Mouse (Mus musculus) CH12.LX (cell line): ENCODE results near the gene Syt6. TPM values are rescaled to one million over a fixed set of nuclear protein-coding genes. Genes with fewer than 3 reads are reported as not detected.

Experiments
- DNase-seq: peaks from one replicate; pipeline ENCODE4 v3.0.0-alpha.2; 2013; ENCODE audit errors: extremely low read depth
- H3K27ac ChIP-seq: 2 replicates; pipeline ENCODE4 v1.5.1; 2012; ENCODE audit warnings: low read depth, mild to moderate bottlenecking, control low read depth, moderate library complexity; ENCODE audit not compliant: insufficient read depth
- H3K27me3 ChIP-seq: replicated peaks from 2 replicates; pipeline ENCODE3; 2012; ENCODE audit warnings: inconsistent platforms
- H3K36me3 ChIP-seq, 2 experiments: replicated peaks in 1 of 2; 2 replicates each; pipeline versions ENCODE3 to v1.6.1; 2012; ENCODE audit warnings: inconsistent platforms in 1 of 2, low read length in 1 of 2, mild to moderate bottlenecking in 1 of 2, mixed read lengths in 1 of 2, moderate library complexity in 1 of 2; ENCODE audit not compliant: control insufficient read depth in 1 of 2, insufficient read depth in 1 of 2
- H3K4me1 ChIP-seq, 2 experiments: 2 replicates each; pipeline ENCODE4 v1.6.1; 2012; ENCODE audit warnings: inconsistent platforms in 1 of 2, moderate library complexity in 1 of 2; ENCODE audit not compliant: insufficient read depth in 2 of 2, control insufficient read depth in 1 of 2
- H3K4me2 ChIP-seq: 2 replicates; pipeline ENCODE4 v1.6.1; 2012; ENCODE audit warnings: low read depth, mild to moderate bottlenecking, control low read depth; ENCODE audit not compliant: poor library complexity, insufficient read depth, severe bottlenecking
- H3K4me3 ChIP-seq, 3 experiments: fragments of 150-350 bp in 1 of 3; sonication (generic) in 1 of 3; replicated peaks in 1 of 3; 2 replicates each; pipeline versions ENCODE3 to v1.5.1; 2011 to 2012; ENCODE audit warnings: low read depth in 2 of 3, low read length in 2 of 3, mild to moderate bottlenecking in 2 of 3, moderate library complexity in 2 of 3, control low read depth in 1 of 3, improper control_type of control experiment in 1 of 3, inconsistent platforms in 1 of 3, mixed read lengths in 1 of 3; ENCODE audit not compliant: poor library complexity in 1 of 3
- H3K79me2 ChIP-seq: replicated peaks from 2 replicates; pipeline ENCODE4 v1.6.1; 2012; ENCODE audit warnings: mild to moderate bottlenecking, moderate library complexity; ENCODE audit not compliant: control insufficient read depth, poor library complexity, insufficient read depth, severe bottlenecking; ENCODE audit errors: extremely low read depth
- H3K9ac ChIP-seq: 2 replicates; pipeline ENCODE4 v1.6.1; 2012; ENCODE audit warnings: low read depth, mild to moderate bottlenecking, control low read depth, moderate library complexity; ENCODE audit not compliant: insufficient read depth
- H3K9me3 ChIP-seq: replicated peaks from 2 replicates; pipeline ENCODE3; 2012; ENCODE audit warnings: low read length, inconsistent platforms, mixed read lengths
- BHLHE40 ChIP-seq: IDR thresholded peaks from 2 replicates; pipeline ENCODE4 v1.6.1; 2011; ENCODE audit warnings: mild to moderate bottlenecking, low read depth, low read length, improper control_type of control experiment
- CHD1 ChIP-seq: IDR thresholded peaks from 2 replicates; pipeline ENCODE4 v1.6.1; 2012; ENCODE audit warnings: low read depth, low read length, improper control_type of control experiment, inconsistent platforms
- CHD2 ChIP-seq: IDR thresholded peaks from 2 replicates; pipeline ENCODE4 v1.6.1; 2011; ENCODE audit warnings: low read length, improper control_type of control experiment
- E2F4 ChIP-seq: IDR thresholded peaks from 2 replicates; pipeline ENCODE4 v1.6.1; 2011; ENCODE audit warnings: low read depth, low read length, improper control_type of control experiment; ENCODE audit not compliant: insufficient replicate concordance
- ELF1 ChIP-seq: IDR thresholded peaks from 2 replicates; pipeline ENCODE4 v1.6.1; 2014; ENCODE audit warnings: low read depth, mild to moderate bottlenecking, inconsistent platforms, low read length, improper control_type of control experiment
- ETS1 ChIP-seq: conservative IDR thresholded peaks from 2 replicates; pipeline ENCODE4 v1.6.1; 2012; ENCODE audit warnings: low read depth, mild to moderate bottlenecking, inconsistent platforms, low read length, improper control_type of control experiment, moderate library complexity
- JUN ChIP-seq: IDR thresholded peaks from 2 replicates; pipeline ENCODE4 v1.6.1; 2011; ENCODE audit warnings: low read depth, mild to moderate bottlenecking, low read length, improper control_type of control experiment, moderate library complexity; ENCODE audit not compliant: insufficient read depth
- JUND ChIP-seq: conservative IDR thresholded peaks from 2 replicates; pipeline ENCODE4 v1.6.1; 2011; ENCODE audit warnings: low read depth, low read length, improper control_type of control experiment
- MAX ChIP-seq: IDR thresholded peaks from 2 replicates; pipeline ENCODE4 v1.6.1; 2011; ENCODE audit warnings: low read length, improper control_type of control experiment
- MXI1 ChIP-seq: IDR thresholded peaks from 2 replicates; pipeline ENCODE4 v1.6.1; 2011; ENCODE audit warnings: mild to moderate bottlenecking, low read depth, low read length, improper control_type of control experiment
- PAX5 ChIP-seq: IDR thresholded peaks from 2 replicates; pipeline ENCODE4 v1.6.1; 2012; ENCODE audit warnings: low read length, inconsistent platforms, mixed read lengths
- POLR2AphosphoS2 ChIP-seq: IDR thresholded peaks from 2 replicates; pipeline ENCODE4 v1.6.1; 2011; ENCODE audit warnings: low read depth, low read length, improper control_type of control experiment
- SMC3 ChIP-seq: IDR thresholded peaks from 2 replicates; pipeline ENCODE4 v1.6.1; 2011; ENCODE audit warnings: low read depth, low read length, improper control_type of control experiment
- TBP ChIP-seq: conservative IDR thresholded peaks from 2 replicates; pipeline ENCODE4 v1.6.1; 2011; ENCODE audit warnings: low read depth, low read length, improper control_type of control experiment
- TCF12 ChIP-seq: IDR thresholded peaks from 2 replicates; pipeline ENCODE4 v1.6.1; 2014; ENCODE audit warnings: low read depth, mild to moderate bottlenecking, inconsistent platforms, low read length, improper control_type of control experiment
- UBTF ChIP-seq: IDR thresholded peaks from 2 replicates; pipeline ENCODE4 v1.6.1; 2012; ENCODE audit warnings: low read depth, mild to moderate bottlenecking, inconsistent platforms, low read length, improper control_type of control experiment, moderate library complexity
- USF2 ChIP-seq: conservative IDR thresholded peaks from 2 replicates; pipeline ENCODE4 v1.6.1; 2011; ENCODE audit warnings: low read depth, low read length, improper control_type of control experiment
- ZKSCAN1 ChIP-seq: IDR thresholded peaks from 2 replicates; pipeline ENCODE4 v1.6.1; 2012; ENCODE audit warnings: low read depth, inconsistent platforms, low read length, improper control_type of control experiment, borderline replicate concordance
- ZNF384 ChIP-seq: IDR thresholded peaks from 2 replicates; pipeline ENCODE4 v1.6.1; 2012; ENCODE audit warnings: low read depth, low read length, improper control_type of control experiment, inconsistent platforms
- dilution Hi-C: fragments of 300-500 bp; cut with MboI; formaldehyde crosslinking; loops from 2 replicates; pipeline ENCODE4 v1.14.3; 2020; ENCODE audit warnings: low sequenced_read_pairs; ENCODE audit not compliant: extremely low pct_unique_long_range_greater_than_20kb, extremely low pct_ligation_motif_present
- in situ Hi-C: fragments of 300-500 bp; cut with MboI; formaldehyde crosslinking; loops from 3 replicates; pipeline ENCODE4 v1.14.3; 2019; ENCODE audit warnings: low sequenced_read_pairs, low pct_ligation_motif_present, low pct_unique_long_range_greater_than_20kb, mixed read lengths
- polyA plus RNA-seq: library from polyadenylated mRNA; unstranded; fragments of >175 nt; gene quantifications from 2 replicates; pipeline ENCODE4 v1.2.1, GENCODE M21; 2012; ENCODE audit warnings: low read depth; ENCODE audit not compliant: insufficient read length
- total RNA-seq, 2 experiments: library from RNA; depleted of rRNA; stranded (reverse); fragments of 300-350 nt in 1 of 2; fragments of >200 nt in 1 of 2; gene quantifications; 2 replicates each; pipeline ENCODE4 v1.2.3; 2012 to 2014

Gene Syt6
- total and polyA plus RNA-seq, 3 experiments = not detected

GRCm38 (mm10) chr3:103567226-103567625 is 7.8 kb upstream of the Syt6 start:
- in situ Hi-C loops (no loop called here), dilution Hi-C loops (no loop called here)
- no peak overlapping the region for H3K27ac ChIP-seq
- TF ChIP-seq SMC3 = no peak
- TF ChIP-seq TCF12 = no peak
- no peak for TF ChIP-seq E2F4
- no peak for TF ChIP-seq PAX5
- TF ChIP-seq USF2 = no peak
- no peak for TF ChIP-seq BHLHE40
- TF ChIP-seq ZKSCAN1 = no peak
- TF ChIP-seq MXI1 = no peak
- TF ChIP-seq JUND = no peak
- no peak for TF ChIP-seq TBP
- no peak for TF ChIP-seq CHD2
- TF ChIP-seq ELF1 = no peak
- TF ChIP-seq POLR2AphosphoS2 = no peak
- TF ChIP-seq ZNF384 = no peak
- peaks cover 4% of the 10 kb centered on the region for H3K27me3 ChIP-seq
- H3K36me3 ChIP-seq = no peaks in the 10 kb centered on the region
- no peaks in the 10 kb centered on the region for H3K9me3 ChIP-seq
- no peak for DNase-seq
- H3K9ac ChIP-seq = no peak overlapping the region
- H3K4me1 ChIP-seq = peaks cover 0 to 8% of the 10 kb centered on the region in 2 experiments; a peak in 1 of 4 replicates
- H3K4me3 ChIP-seq = no peak overlapping the region
- no peaks in the 10 kb centered on the region for H3K79me2 ChIP-seq
- no peak overlapping the region for H3K4me2 ChIP-seq

- H3K9me3 ChIP-seq = no peaks in the 10 kb centered on the region
- peaks cover 9% of the 10 kb centered on the region for H3K27me3 ChIP-seq
- no peak overlapping the region for H3K4me2 ChIP-seq
- DNase-seq = no peak
- no peak overlapping the region for H3K9ac ChIP-seq
- H3K4me1 ChIP-seq = peaks cover 0 to 8% of the 10 kb centered on the region in 2 experiments; a peak in 1 of 4 replicates
- in situ Hi-C loops = no loop called here
- dilution Hi-C loops = no loop called here
- no peaks in the 10 kb centered on the region for H3K36me3 ChIP-seq
- no peak for TF ChIP-seq JUN
- TF ChIP-seq CHD1 = no peak
- TF ChIP-seq ETS1 = no peak
- no peak for TF ChIP-seq MAX
- no peak for TF ChIP-seq PAX5
- TF ChIP-seq USF2 = no peak
- no peak for TF ChIP-seq TBP
- TF ChIP-seq ZKSCAN1 = no peak
- no peak for TF ChIP-seq UBTF
- TF ChIP-seq BHLHE40 = no peak
- H3K27ac ChIP-seq = no peak overlapping the region
- H3K79me2 ChIP-seq = no peaks in the 10 kb centered on the region
- H3K4me3 ChIP-seq = no peak overlapping the region
These were observed 2.5 kb upstream of the Syt6 start for GRCm38 (mm10) chr3:103572526-103572925.
